ENCODE assay signal across 20 mouse cellular contexts in the genomic region with DNA sequence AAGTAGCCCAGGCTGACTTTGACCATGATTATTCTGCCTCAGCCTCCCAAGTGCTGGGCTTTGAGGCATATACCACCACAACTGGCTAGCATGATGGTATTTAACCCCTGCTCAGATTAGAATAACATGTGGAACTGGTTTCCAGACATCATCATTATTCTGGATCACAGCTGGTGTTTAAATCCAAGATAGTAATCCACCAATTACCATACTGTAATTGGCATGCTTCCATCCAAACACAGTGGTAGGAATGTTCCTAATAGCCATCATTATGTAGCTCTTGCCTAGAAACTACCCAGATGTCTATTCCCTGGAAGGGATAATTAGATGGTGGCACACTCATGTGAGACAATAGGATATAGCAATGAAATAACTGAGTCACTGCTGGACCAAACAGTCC.
DNase-seq lines count a peak whose midpoint lies in the region; ATAC-seq lines count a peak whose summit lies in the region.
"Had no signal": no experiment of that assay in that cellular context is flagged by ENCODE, and none has a peak within 500 bp of the region (broad histone marks: within the 10 kb centered on the region; RNA-seq: fewer than 3 reads in every experiment).

No protein-coding gene starts in this region.

- no peak for DNase-seq in hindbrain, embryonic 10.5 days (ENCODE audit: low spot score)
- no peak for DNase-seq in neural tube, embryonic 10.5 days (ENCODE audit: extremely low spot score, low spot score)
- no peak for DNase-seq in hindbrain, embryonic 14.5 days (ENCODE audit: low spot score)
- DNase-seq in lung, postnatal 14 days: no peak
- DNase-seq in layer of hippocampus, adult 18-20 months (ENCODE audit: low spot score in 2 of 2): no peak
- DNase-seq: cerebellum, adult 8-10 months; gastrocnemius, postnatal 14 days; heart, adult 18-20 months; heart, postnatal 36 days; kidney, adult 9 months; kidney, postnatal 25 days; left cerebral cortex, postnatal 4 days; lung, adult 2 months; lung, postnatal 36 days; right cerebral cortex, postnatal 25 days had no signal

- no peak overlapping the region for H3K27ac ChIP-seq in hindbrain, embryonic 12.5 days
- no peak overlapping the region for H3K27ac ChIP-seq in hindbrain, embryonic 10.5 days
- no peak overlapping the region for H3K27ac ChIP-seq in neural tube, embryonic 12.5 days
- H3K27ac ChIP-seq in hindbrain, embryonic 14.5 days: no peak overlapping the region
- H3K27ac ChIP-seq: left cerebral cortex, adult 2 months had no signal

- H3K4me2 ChIP-seq in hindbrain, embryonic 12.5 days (replicated peaks): no peak overlapping the region
- H3K4me2 ChIP-seq in neural tube, embryonic 12.5 days (replicated peaks): no peak overlapping the region
- no peak overlapping the region for H3K4me2 ChIP-seq in hindbrain, embryonic 14.5 days (replicated peaks)
- H3K4me2 ChIP-seq: liver, embryonic 11.5 days had no signal

- peak; percentile 58; the same call in 1 of the 2 replicates for ATAC-seq in hindbrain, embryonic 12.5 days (ENCODE audit: low FRiP score)
- ATAC-seq in neural tube, embryonic 12.5 days (ENCODE audit: low FRiP score, low read depth): 0 out of 2 replicates have a peak, but pooled peaks have one; percentile 53
- peak; percentile 55 for ATAC-seq in hindbrain, embryonic 14.5 days (ENCODE audit: low FRiP score)

- H3K4me3 ChIP-seq in hindbrain, embryonic 12.5 days: no peak overlapping the region
- H3K4me3 ChIP-seq in hindbrain, embryonic 10.5 days: no peak overlapping the region
- no peak overlapping the region for H3K4me3 ChIP-seq in neural tube, embryonic 12.5 days
- no peak overlapping the region for H3K4me3 ChIP-seq in hindbrain, embryonic 14.5 days (replicated peaks; ENCODE audit: low read length)
- H3K4me3 ChIP-seq: erythroblast, embryonic 14.5 days; left cerebral cortex, adult 2 months had no signal

- no peaks in the 10 kb centered on the region for H3K27me3 ChIP-seq in hindbrain, embryonic 12.5 days
- no peaks in the 10 kb centered on the region for H3K27me3 ChIP-seq in hindbrain, embryonic 10.5 days (ENCODE audit: insufficient read depth, poor library complexity, severe bottlenecking)
- H3K27me3 ChIP-seq in neural tube, embryonic 12.5 days (replicated peaks): no peaks in the 10 kb centered on the region
- no peaks in the 10 kb centered on the region for H3K27me3 ChIP-seq in hindbrain, embryonic 14.5 days (ENCODE audit: control insufficient read depth, insufficient read depth, low read length)

- H3K36me3 ChIP-seq in hindbrain, embryonic 12.5 days: no peaks in the 10 kb centered on the region
- no peaks in the 10 kb centered on the region for H3K36me3 ChIP-seq in hindbrain, embryonic 10.5 days
- H3K36me3 ChIP-seq in neural tube, embryonic 12.5 days: no peaks in the 10 kb centered on the region
- no peaks in the 10 kb centered on the region for H3K36me3 ChIP-seq in hindbrain, embryonic 14.5 days (replicated peaks; ENCODE audit: control insufficient read depth, insufficient read depth)

- no peaks in the 10 kb centered on the region for H3K4me1 ChIP-seq in hindbrain, embryonic 12.5 days
- no peaks in the 10 kb centered on the region for H3K4me1 ChIP-seq in hindbrain, embryonic 10.5 days (replicated peaks)
- H3K4me1 ChIP-seq in neural tube, embryonic 12.5 days: no peaks in the 10 kb centered on the region
- no peaks in the 10 kb centered on the region for H3K4me1 ChIP-seq in hindbrain, embryonic 14.5 days (replicated peaks; ENCODE audit: control insufficient read depth, insufficient read depth, low read length)

- H3K9ac ChIP-seq in hindbrain, embryonic 12.5 days: no peak overlapping the region
- no peak overlapping the region for H3K9ac ChIP-seq in neural tube, embryonic 12.5 days
- H3K9ac ChIP-seq in hindbrain, embryonic 14.5 days: no peak overlapping the region

- no peaks in the 10 kb centered on the region for H3K9me3 ChIP-seq in hindbrain, embryonic 12.5 days (replicated peaks)
- H3K9me3 ChIP-seq in hindbrain, embryonic 10.5 days: no peaks in the 10 kb centered on the region
- no peaks in the 10 kb centered on the region for H3K9me3 ChIP-seq in neural tube, embryonic 12.5 days
- no peaks in the 10 kb centered on the region for H3K9me3 ChIP-seq in hindbrain, embryonic 14.5 days (ENCODE audit: control insufficient read depth, low read length)
